In the genomic region with DNA sequence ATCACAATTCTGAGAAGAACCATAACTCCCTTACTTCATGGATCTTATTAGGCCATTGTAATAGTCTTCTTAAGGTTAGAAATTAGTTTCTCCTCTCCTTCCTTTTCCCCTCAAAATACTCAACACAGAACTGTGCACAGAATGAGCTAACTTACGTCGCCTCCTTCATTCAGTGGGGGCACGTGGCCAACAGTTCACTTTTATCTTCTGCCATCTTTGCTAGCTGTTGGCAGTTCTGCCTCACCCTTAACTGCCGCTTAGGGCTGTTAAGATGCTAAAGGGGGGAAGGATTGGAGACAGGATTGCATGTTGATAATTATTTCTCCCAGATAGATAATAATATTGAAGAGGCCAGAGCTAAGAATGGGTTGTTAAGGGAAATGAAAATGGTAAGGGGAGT, we compare ENCODE assay signal across 18 mouse cellular contexts.
DNase-seq lines count a peak whose midpoint lies in the region; ATAC-seq and TF ChIP-seq lines count a peak whose summit lies in the region.
"Had no signal": no experiment of that assay in that cellular context is flagged by ENCODE, and none has a peak within 500 bp of the region (broad histone marks: within the 10 kb centered on the region; RNA-seq: fewer than 3 reads in every experiment).

No protein-coding gene starts in this region.

- H3K9ac ChIP-seq in forebrain, embryonic 14.5 days (ENCODE audit: low read length), result no peak overlapping the region
- H3K9ac ChIP-seq in forebrain, embryonic 15.5 days (replicated peaks), result no peak overlapping the region
- no peak overlapping the region for H3K9ac ChIP-seq in hindbrain, embryonic 13.5 days
- H3K9ac ChIP-seq: embryonic facial prominence, embryonic 12.5 days; forebrain, embryonic 13.5 days had no signal

- TF ChIP-seq POLR2A in lung, adult 2 months (IDR thresholded peaks at IDR 0.05; ENCODE audit: borderline replicate concordance, extremely low read depth, low read depth, low read length), result no peak
- TF ChIP-seq POLR2A in brain, embryonic 14.5 days (IDR thresholded peaks at IDR 0.05; ENCODE audit: borderline replicate concordance, extremely low read depth, insufficient read depth, insufficient read length, poor library complexity, severe bottlenecking), result no peak

- ATAC-seq in forebrain, embryonic 14.5 days, result no peak
- ATAC-seq in forebrain, embryonic 15.5 days (replicated peaks), result no peak
- ATAC-seq in hindbrain, embryonic 13.5 days (ENCODE audit: low FRiP score), result no peak
- ATAC-seq: forebrain, embryonic 13.5 days had no signal

- H3K9me3 ChIP-seq in forebrain, embryonic 14.5 days (replicated peaks; ENCODE audit: control insufficient read depth, low read length), result no peaks in the 10 kb centered on the region
- no peaks in the 10 kb centered on the region for H3K9me3 ChIP-seq in forebrain, embryonic 15.5 days
- H3K9me3 ChIP-seq in hindbrain, embryonic 13.5 days, result no peaks in the 10 kb centered on the region
- H3K9me3 ChIP-seq: embryonic facial prominence, embryonic 10.5 days; embryonic facial prominence, embryonic 12.5 days; forebrain, embryonic 13.5 days had no signal

- no peak overlapping the region for H3K27ac ChIP-seq in forebrain, embryonic 14.5 days (ENCODE audit: low read depth, low read length)
- no peak overlapping the region for H3K27ac ChIP-seq in forebrain, embryonic 15.5 days (replicated peaks)
- H3K27ac ChIP-seq in hindbrain, embryonic 13.5 days, result no peak overlapping the region
- H3K27ac ChIP-seq: embryonic facial prominence, embryonic 10.5 days; embryonic facial prominence, embryonic 12.5 days; forebrain, embryonic 13.5 days had no signal

- DNase-seq in forebrain, embryonic 14.5 days (ENCODE audit: low spot score), result peak; percentile 38
- peak; percentile 4 for DNase-seq in gastrocnemius, postnatal 14 days
- no peak for DNase-seq in gastrocnemius, adult 8-10 months (ENCODE audit: low spot score in 2 of 2)
- peak; percentile 24 for DNase-seq in lung, postnatal 10 days
- no peak for DNase-seq in lung, adult 2 months
- peak; percentile 73 for DNase-seq in brain, embryonic 14.5 days (ENCODE audit: low read depth)
- DNase-seq: adrenal gland, adult 8-10 months; adrenal gland, postnatal 14 days; cerebellum, adult 11-12 months; cerebellum, adult 2 months; cerebellum, adult 9-10 months; cerebellum, postnatal 10 days; cerebellum, postnatal 25 days had no signal

- H3K4me3 ChIP-seq in forebrain, embryonic 14.5 days (ENCODE audit: low read depth, low read length), result no peak overlapping the region
- H3K4me3 ChIP-seq in forebrain, embryonic 15.5 days, result no peak overlapping the region
- H3K4me3 ChIP-seq in lung, adult 2 months (replicated peaks; ENCODE audit: extremely low read depth, low read depth, low read length), result no peak overlapping the region
- H3K4me3 ChIP-seq in hindbrain, embryonic 13.5 days, result no peak overlapping the region
- H3K4me3 ChIP-seq: embryonic facial prominence, embryonic 10.5 days; embryonic facial prominence, embryonic 12.5 days; forebrain, embryonic 13.5 days had no signal

- H3K36me3 ChIP-seq in forebrain, embryonic 14.5 days (ENCODE audit: control insufficient read depth, insufficient read depth, low read length), result no peaks in the 10 kb centered on the region
- no peaks in the 10 kb centered on the region for H3K36me3 ChIP-seq in forebrain, embryonic 15.5 days
- H3K36me3 ChIP-seq in hindbrain, embryonic 13.5 days, result no peaks in the 10 kb centered on the region
- H3K36me3 ChIP-seq: embryonic facial prominence, embryonic 10.5 days; embryonic facial prominence, embryonic 12.5 days had no signal

- no peaks in the 10 kb centered on the region for H3K27me3 ChIP-seq in forebrain, embryonic 14.5 days (replicated peaks; ENCODE audit: control insufficient read depth, insufficient read depth, low read length)
- H3K27me3 ChIP-seq in forebrain, embryonic 15.5 days, result no peaks in the 10 kb centered on the region
- H3K27me3 ChIP-seq in hindbrain, embryonic 13.5 days, result no peaks in the 10 kb centered on the region
- H3K27me3 ChIP-seq: forebrain, embryonic 13.5 days had no signal

- intact Hi-C loops in gastrocnemius, postnatal 14 days (cut with DNase I; ENCODE audit: low total_unique reads), result no loop called here

- no peaks in the 10 kb centered on the region for H3K4me1 ChIP-seq in forebrain, embryonic 14.5 days (ENCODE audit: control insufficient read depth, insufficient read depth, low read length)
- peaks cover 5% of the 10 kb centered on the region; the same call in 1 of the 2 replicates for H3K4me1 ChIP-seq in forebrain, embryonic 15.5 days
- H3K4me1 ChIP-seq in lung, adult 2 months (ENCODE audit: control insufficient read depth, insufficient read depth, low read length), result no peaks in the 10 kb centered on the region
- no peaks in the 10 kb centered on the region for H3K4me1 ChIP-seq in hindbrain, embryonic 13.5 days (replicated peaks)
- H3K4me1 ChIP-seq: embryonic facial prominence, embryonic 12.5 days; forebrain, embryonic 13.5 days had no signal

- H3K4me2 ChIP-seq in forebrain, embryonic 14.5 days (ENCODE audit: low read length), result no peak overlapping the region
- H3K4me2 ChIP-seq in forebrain, embryonic 15.5 days (replicated peaks), result no peak overlapping the region
- no peak overlapping the region for H3K4me2 ChIP-seq in hindbrain, embryonic 13.5 days
- H3K4me2 ChIP-seq: embryonic facial prominence, embryonic 12.5 days; forebrain, embryonic 13.5 days had no signal

- TF ChIP-seq CTCF in lung, adult 2 months (IDR thresholded peaks at IDR 0.05; ENCODE audit: insufficient read depth, low read length), result no peak
- no peak for TF ChIP-seq CTCF in brain, embryonic 14.5 days (IDR thresholded peaks at IDR 0.05; ENCODE audit: borderline replicate concordance, extremely low read depth, insufficient read depth, insufficient read length)

- 61% methylated on average over 4 of the region's 4 CpGs for WGBS in forebrain, embryonic 14.5 days
- 55% methylated on average over 4 of the region's 4 CpGs for WGBS in forebrain, embryonic 15.5 days
- 79% methylated on average over 4 of the region's 4 CpGs for WGBS in lung, adult 2 months
- WGBS in hindbrain, embryonic 13.5 days, result 88% methylated on average over 4 of the region's 4 CpGs

Comparison
In these comparisons a context has a peak if more than half of its experiments do, and no peak if none do; other contexts are left out.
1. DNase-seq: peak in forebrain, embryonic 14.5 days (single experiment), gastrocnemius, postnatal 14 days (single experiment), lung, postnatal 10 days (single experiment) and brain, embryonic 14.5 days (single experiment); none in gastrocnemius, adult 8-10 months (0 of 2) and lung, adult 2 months (single experiment).